Mouse (Mus musculus): ENCODE measurements around the gene Adamtsl3.

- TF ChIP-seq CTCF (IDR thresholded peaks at IDR 0.05; ENCODE audit: low read depth) = no peak
- TF ChIP-seq EP300 (optimal IDR thresholded peaks at IDR 0.05) = no peak
These were observed 81.2 kb downstream of the Adamtsl3 start for GRCm38 (mm10) chr7:82416653-82417052.

Data from stomach, postnatal 0 days (tissue).